Comparison of ENCODE assay signal across 24 mouse cellular contexts in the genomic region with DNA sequence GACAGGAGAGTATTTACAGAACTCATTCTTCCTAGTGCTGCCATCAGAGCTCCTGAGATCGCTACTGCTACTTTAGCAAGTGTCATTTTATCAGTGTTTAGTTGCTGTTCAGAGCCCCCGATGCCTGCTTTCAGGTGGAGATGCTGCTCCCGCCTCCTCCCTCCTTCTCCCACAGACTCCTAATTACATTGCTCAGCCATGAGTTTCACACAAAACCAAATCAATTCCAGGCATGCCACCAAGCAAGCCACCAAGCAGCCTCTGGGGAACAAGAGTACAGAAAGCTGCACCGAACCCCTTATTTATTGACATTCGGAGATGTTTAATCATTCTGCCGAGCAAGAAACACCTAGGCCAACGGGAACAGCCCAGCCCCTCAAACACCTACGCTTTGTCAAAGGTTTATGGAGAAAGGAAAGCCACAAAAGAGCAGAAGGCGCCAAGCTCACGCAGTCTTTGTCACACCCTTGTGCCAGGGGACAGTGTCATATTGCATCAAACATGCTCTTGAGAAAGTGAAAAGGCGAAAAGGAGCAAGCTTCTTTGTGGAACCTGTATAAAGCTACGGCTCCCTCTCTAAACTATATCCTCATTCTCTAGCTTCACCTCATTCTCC. TPM values are rescaled to one million over a fixed set of nuclear protein-coding genes. Genes with fewer than 3 reads are reported as not detected.
DNase-seq lines count a peak whose midpoint lies in the region; ATAC-seq and TF ChIP-seq lines count a peak whose summit lies in the region.
"Had no signal": no experiment of that assay in that cellular context is flagged by ENCODE, and none has a peak within 500 bp of the region (broad histone marks: within the 10 kb centered on the region; RNA-seq: fewer than 3 reads in every experiment).

No protein-coding gene starts in this region.

- H3K36me3 ChIP-seq in hindbrain, embryonic 13.5 days, result no peaks in the 10 kb centered on the region
- H3K36me3 ChIP-seq in hindbrain, embryonic 16.5 days (ENCODE audit: control insufficient read depth, insufficient read depth, low read length), result no peaks in the 10 kb centered on the region
- H3K36me3 ChIP-seq in liver, adult 2 months (ENCODE audit: control insufficient read depth, insufficient read depth, low read length), result no peaks in the 10 kb centered on the region
- H3K36me3 ChIP-seq in liver, postnatal 0 days (replicated peaks; ENCODE audit: insufficient read depth, low read length), result no peaks in the 10 kb centered on the region
- no peaks in the 10 kb centered on the region for H3K36me3 ChIP-seq in stomach, embryonic 14.5 days (ENCODE audit: control insufficient read depth, insufficient read depth, low read length)
- H3K36me3 ChIP-seq: G1E; heart, embryonic 12.5 days; midbrain, embryonic 10.5 days had no signal

- H3K4me2 ChIP-seq in hindbrain, embryonic 13.5 days, result no peak overlapping the region
- no peak overlapping the region for H3K4me2 ChIP-seq in hindbrain, embryonic 16.5 days (ENCODE audit: low read length)
- H3K4me2 ChIP-seq in liver, postnatal 0 days (ENCODE audit: low read depth, low read length), result no peak overlapping the region
- H3K4me2 ChIP-seq in stomach, embryonic 14.5 days (replicated peaks; ENCODE audit: low read depth, low read length), result no peak overlapping the region
- H3K4me2 ChIP-seq: forebrain, embryonic 13.5 days; heart, embryonic 12.5 days had no signal

- TF ChIP-seq POLR2A in liver, adult 2 months (IDR thresholded peaks at IDR 0.05; ENCODE audit: extremely low read depth, insufficient read depth, low read length), result no peak
- TF ChIP-seq POLR2A in brain, embryonic 14.5 days (IDR thresholded peaks at IDR 0.05; ENCODE audit: borderline replicate concordance, extremely low read depth, insufficient read depth, insufficient read length, poor library complexity, severe bottlenecking), result no peak

- TF ChIP-seq EP300 in liver, postnatal 0 days (IDR thresholded peaks at IDR 0.05; ENCODE audit: low read depth), result no peak

- DNase-seq in liver, adult 2 months (ENCODE audit: extremely low read depth, low read depth, low spot score), result peak; percentile 49
- no peak for DNase-seq in liver, postnatal 0 days
- peak; percentile 24 for DNase-seq in brain, embryonic 14.5 days (ENCODE audit: low read depth)
- DNase-seq in urinary bladder, postnatal 36 days (ENCODE audit: low spot score in 2 of 2), result no peak
- DNase-seq: adrenal gland, postnatal 10 days; cerebellum, adult 18-20 months; cerebellum, postnatal 36 days; gastrocnemius, postnatal 10 days; heart, adult 11 months; heart, postnatal 14 days; kidney, adult 2 months; kidney, postnatal 4 days; right cerebral cortex, postnatal 14 days; thymus, postnatal 25 days had no signal

- H3K4me1 ChIP-seq in hindbrain, embryonic 13.5 days (replicated peaks), result peaks cover 6% of the 10 kb centered on the region
- H3K4me1 ChIP-seq in hindbrain, embryonic 16.5 days (ENCODE audit: control insufficient read depth, insufficient read depth, low read depth, low read length), result no peaks in the 10 kb centered on the region
- H3K4me1 ChIP-seq in liver, adult 2 months (ENCODE audit: control insufficient read depth, insufficient read depth, low read length), result peaks cover 25% of the 10 kb centered on the region
- peaks cover 12% of the 10 kb centered on the region for H3K4me1 ChIP-seq in liver, postnatal 0 days (ENCODE audit: insufficient read depth)
- peaks cover 3% of the 10 kb centered on the region; the same call in 1 of the 2 replicates for H3K4me1 ChIP-seq in stomach, embryonic 14.5 days (ENCODE audit: control insufficient read depth, insufficient read depth, low read length)
- H3K4me1 ChIP-seq: forebrain, embryonic 13.5 days; heart, embryonic 12.5 days; midbrain, embryonic 10.5 days had no signal

- peak; percentile 49; the same call in 1 of the 2 replicates for ATAC-seq in hindbrain, embryonic 13.5 days (ENCODE audit: low FRiP score)
- ATAC-seq in hindbrain, embryonic 16.5 days, result no peak
- no peak for ATAC-seq in liver, postnatal 0 days
- ATAC-seq in stomach, embryonic 14.5 days (ENCODE audit: insufficient number of reproducible peaks, insufficient read depth, low FRiP score, low read depth), result peak; percentile 62
- ATAC-seq: activated CD4-positive, CD25-positive, alpha-beta regulatory T cell, adult 4 months; forebrain, embryonic 13.5 days; inflammation-experienced regulatory T-cells, adult 6 months had no signal

- H3K27me3 ChIP-seq in hindbrain, embryonic 13.5 days, result no peaks in the 10 kb centered on the region
- no peaks in the 10 kb centered on the region for H3K27me3 ChIP-seq in hindbrain, embryonic 16.5 days (replicated peaks; ENCODE audit: control insufficient read depth, insufficient read depth, low read length)
- H3K27me3 ChIP-seq in liver, adult 2 months (ENCODE audit: control insufficient read depth, insufficient read depth, low read length), result no peaks in the 10 kb centered on the region
- H3K27me3 ChIP-seq in liver, postnatal 0 days (ENCODE audit: insufficient read depth, low read length), result no peaks in the 10 kb centered on the region
- H3K27me3 ChIP-seq in stomach, embryonic 14.5 days (ENCODE audit: control insufficient read depth, insufficient read depth, low read length), result no peaks in the 10 kb centered on the region
- H3K27me3 ChIP-seq: forebrain, embryonic 13.5 days; heart, embryonic 12.5 days had no signal

- H3K9ac ChIP-seq in hindbrain, embryonic 13.5 days, result no peak overlapping the region
- H3K9ac ChIP-seq in hindbrain, embryonic 16.5 days (ENCODE audit: low read depth, low read length), result no peak overlapping the region
- H3K9ac ChIP-seq in liver, adult 2 months (ENCODE audit: low read depth, low read length), result no peak overlapping the region
- H3K9ac ChIP-seq in liver, postnatal 0 days (replicated peaks), result no peak overlapping the region
- no peak overlapping the region for H3K9ac ChIP-seq in stomach, embryonic 14.5 days (replicated peaks; ENCODE audit: low read depth, low read length)
- H3K9ac ChIP-seq: forebrain, embryonic 13.5 days; heart, embryonic 12.5 days had no signal

- H3K79me2 ChIP-seq in liver, adult 2 months (ENCODE audit: control insufficient read depth, insufficient read depth, low read length), result peaks cover 14% of the 10 kb centered on the region

- TF ChIP-seq CTCF in liver, adult 2 months (IDR thresholded peaks at IDR 0.05; ENCODE audit: low read depth, low read length), result no peak
- no peak for TF ChIP-seq CTCF in liver, postnatal 0 days (IDR thresholded peaks at IDR 0.05; ENCODE audit: low read depth)
- TF ChIP-seq CTCF in brain, embryonic 14.5 days (IDR thresholded peaks at IDR 0.05; ENCODE audit: borderline replicate concordance, extremely low read depth, insufficient read depth, insufficient read length), result no peak

- H3K9me3 ChIP-seq in hindbrain, embryonic 13.5 days, result no peaks in the 10 kb centered on the region
- H3K9me3 ChIP-seq in hindbrain, embryonic 16.5 days (ENCODE audit: control insufficient read depth, low read length), result peaks cover under 1% of the 10 kb centered on the region; the same call in 1 of the 2 replicates
- H3K9me3 ChIP-seq in liver, postnatal 0 days (ENCODE audit: low read length), result no peaks in the 10 kb centered on the region
- H3K9me3 ChIP-seq in stomach, embryonic 14.5 days (ENCODE audit: control insufficient read depth, low read depth, low read length), result no peaks in the 10 kb centered on the region
- H3K9me3 ChIP-seq: midbrain, embryonic 10.5 days had no signal

- 74% methylated on average over 12 of the region's 12 CpGs for WGBS in hindbrain, embryonic 13.5 days
- 64% methylated on average over 12 of the region's 12 CpGs for WGBS in hindbrain, embryonic 16.5 days
- WGBS in liver, adult 2 months, result 36% methylated on average over 12 of the region's 12 CpGs
- WGBS in liver, postnatal 0 days (ENCODE audit: insufficient replicate concordance), result 66% methylated on average over 12 of the region's 12 CpGs
- 48% methylated on average over 12 of the region's 12 CpGs for WGBS in stomach, embryonic 14.5 days

- H3K4me3 ChIP-seq in hindbrain, embryonic 13.5 days, result no peak overlapping the region
- H3K4me3 ChIP-seq in hindbrain, embryonic 16.5 days (ENCODE audit: low read length), result no peak overlapping the region
- H3K4me3 ChIP-seq in liver, adult 2 months (ENCODE audit: insufficient read depth, low read depth, low read length), result no peak overlapping the region
- H3K4me3 ChIP-seq in liver, postnatal 0 days (ENCODE audit: low read depth, low read length), result no peak overlapping the region
- H3K4me3 ChIP-seq in stomach, embryonic 14.5 days (ENCODE audit: low read depth, low read length), result no peak overlapping the region
- H3K4me3 ChIP-seq: forebrain, embryonic 13.5 days; heart, embryonic 12.5 days; midbrain, embryonic 10.5 days had no signal

- H3K27ac ChIP-seq in hindbrain, embryonic 13.5 days, result no peak overlapping the region
- no peak overlapping the region for H3K27ac ChIP-seq in hindbrain, embryonic 16.5 days (ENCODE audit: low read depth, low read length)
- peak overlapping the region; percentile 25; the same call in 1 of the 2 replicates for H3K27ac ChIP-seq in liver, adult 2 months (replicated peaks; ENCODE audit: insufficient read depth, low read depth, low read length)
- H3K27ac ChIP-seq in liver, postnatal 0 days (ENCODE audit: low read depth), result no peak overlapping the region
- H3K27ac ChIP-seq in stomach, embryonic 14.5 days (ENCODE audit: low read length), result peak overlapping the region; percentile 44; the same call in 1 of the 2 replicates
- H3K27ac ChIP-seq: forebrain, embryonic 13.5 days; macrophage; midbrain, embryonic 10.5 days had no signal

RNA-seq across cellular contexts. Expression of a gene that starts 27.7 kb away (rescaled TPM):
- polyA plus RNA-seq in hindbrain, embryonic 13.5 days (2015; fragmentation: Nextera tagmentation; extraction: Ambion mirVana), result 3.8 and 3.9 TPM in 2 replicates
- 3.6 and 3.8 TPM in 2 replicates for polyA plus RNA-seq in hindbrain, embryonic 16.5 days (2015; fragmentation: Nextera tagmentation; extraction: Ambion mirVana)
- 20.9 and 23.3 TPM in 2 replicates for total RNA-seq in liver, adult 2 months (2014; rRNA removed)
- 32.2 and 33.5 TPM in 2 replicates for polyA plus RNA-seq in liver, adult 2 months (2012; rRNA removed)
- polyA plus RNA-seq in liver, postnatal 0 days (2015; fragmentation: Nextera tagmentation; extraction: Ambion mirVana), result 26.8 and 31.7 TPM in 2 replicates
- 1.8 and 2.0 TPM in 2 replicates for polyA plus RNA-seq in brain, embryonic 14.5 days (2012; rRNA removed)
- polyA plus RNA-seq in stomach, embryonic 14.5 days (2014; fragmentation: Nextera tagmentation; extraction: Ambion mirVana), result 28.0 and 28.7 TPM in 2 replicates
- total RNA-seq: G1E had no signal
- polyA plus RNA-seq: activated CD4-positive, CD25-positive, alpha-beta regulatory T cell, adult 4 months; G1E; inflammation-experienced regulatory T-cells, adult 6 months had no signal

Comparison
In these comparisons a context has a peak if more than half of its experiments do, and no peak if none do; other contexts are left out.
1. ATAC-seq: peak in hindbrain, embryonic 13.5 days (single experiment) and stomach, embryonic 14.5 days (single experiment); none in hindbrain, embryonic 16.5 days (single experiment) and liver, postnatal 0 days (single experiment).
2. H3K27ac ChIP-seq: peak in liver, adult 2 months (single experiment) and stomach, embryonic 14.5 days (single experiment); none in hindbrain, embryonic 13.5 days (single experiment), hindbrain, embryonic 16.5 days (single experiment) and liver, postnatal 0 days (single experiment).
3. DNase-seq: peak in liver, adult 2 months (single experiment) and brain, embryonic 14.5 days (single experiment); none in liver, postnatal 0 days (single experiment) and urinary bladder, postnatal 36 days (0 of 2).